Mouse (Mus musculus): ENCODE data around the gene Pigb. TPM values are rescaled to one million over a fixed set of nuclear protein-coding genes. Genes with fewer than 3 reads are reported as not detected.

Gene Pigb
- polyA plus RNA-seq (2017; shearing (Covaris generic)), result 17.5 TPM

DNA sequence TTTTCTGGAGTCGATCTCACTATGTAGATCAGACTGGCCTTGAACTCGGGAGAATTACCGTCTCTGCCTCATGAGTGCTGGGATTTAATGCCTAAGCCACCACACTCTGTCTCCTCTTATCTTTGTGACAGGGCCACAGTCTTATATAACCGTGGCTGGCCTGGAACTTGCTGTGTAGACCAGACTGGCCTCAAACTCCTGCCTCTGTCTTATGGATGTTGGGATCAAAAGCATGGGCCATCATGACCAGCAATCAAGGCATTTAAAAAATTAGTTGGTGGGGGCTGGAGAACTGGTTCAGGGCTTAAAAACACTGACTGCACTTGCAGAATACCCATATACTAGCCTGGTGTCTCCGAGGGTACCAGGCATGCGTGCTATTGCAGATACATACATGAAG lies at the start of gene Pigb:
Gene Pigb, minus strand, starts transcription at position 299 of the 400 bp plus-strand sequence.

DNA sequence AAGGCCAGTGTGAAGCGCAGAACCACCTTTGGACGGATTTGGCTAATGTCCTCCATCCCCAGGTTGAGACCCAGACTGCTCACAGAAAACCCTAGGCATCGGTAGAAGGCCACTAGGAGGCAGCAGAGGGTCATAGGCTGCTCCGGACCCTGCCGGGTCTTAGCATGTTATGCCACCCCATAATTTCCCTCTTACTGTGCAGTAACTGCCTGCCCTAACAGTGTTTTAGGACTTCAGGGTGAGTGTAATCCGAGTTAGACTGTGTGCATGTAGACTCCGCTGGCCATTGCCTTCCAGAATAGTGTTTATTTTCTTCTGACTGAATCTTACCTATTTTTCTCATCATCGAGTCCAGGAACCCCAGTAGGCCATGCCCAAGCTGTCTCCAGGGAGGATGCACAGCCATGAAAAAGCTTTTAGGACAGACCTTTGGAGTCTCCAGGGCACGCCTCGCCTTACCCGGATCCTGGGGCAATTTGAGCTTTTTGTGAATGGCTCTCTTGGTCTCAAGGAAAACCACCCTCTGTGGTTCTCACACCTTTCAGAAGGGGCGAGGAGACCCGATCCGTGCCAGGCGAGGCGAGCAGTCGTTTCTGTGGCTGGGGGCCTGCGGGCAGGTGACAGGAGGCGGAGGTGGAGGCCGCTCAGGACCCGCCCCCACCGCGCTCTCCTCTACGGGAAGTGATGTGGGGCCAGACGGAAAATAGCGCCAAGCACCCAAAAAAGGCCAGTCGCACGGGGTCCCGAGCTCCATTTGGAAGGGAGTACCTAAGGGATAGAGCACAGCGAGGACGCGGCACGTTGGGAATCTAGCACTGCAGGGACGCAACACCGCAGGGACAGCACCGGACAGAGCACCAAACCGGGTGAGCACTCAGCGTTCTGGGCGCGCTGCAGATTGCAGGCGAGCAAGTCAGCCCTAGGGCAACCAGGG lies 4.2 kb upstream of the Pigb start, which contains the start of gene Rab27a:
Gene Rab27a, plus strand, starts transcription at position 709 of the 934 bp plus-strand sequence.

GRCm38 (mm10) chr9:72985250-72986220 lies 54.6 kb downstream of the Pigb start, which contains the start of the genes Ccpg1os and Ccpg1:
Ccpg1os (minus strand) TSS chr9:72985382.
Ccpg1 (plus strand) TSS chr9:72985429.

GRCm38 (mm10) chr9:72958521-72959450 lies 81.4 kb downstream of the Pigb start, which contains the start of the genes Dyx1c1 and Gm44503:
Dyx1c1 (plus strand) TSS chr9:72958785.
Gm44503 (plus strand) TSS chr9:72958852.

Other genes with a start within 250 kb of the Pigb start
- gene Prtg, start 233.5 kb downstream of the Pigb start, polyA plus RNA-seq (2017; shearing (Covaris generic)), result 0.05 TPM
- gene Pygo1, start 114.7 kb downstream of the Pigb start, polyA plus RNA-seq (2017; shearing (Covaris generic)), result not detected
- 1.5 TPM for gene Dyx1c1, start 81.6 kb downstream of the Pigb start, polyA plus RNA-seq (2017; shearing (Covaris generic))
- not detected for gene Gm44503, start 81.5 kb downstream of the Pigb start, polyA plus RNA-seq (2017; shearing (Covaris generic))
- 3.2 TPM for gene Ccpg1os, start 55.0 kb downstream of the Pigb start, polyA plus RNA-seq (2017; shearing (Covaris generic))
- gene Ccpg1, start 54.9 kb downstream of the Pigb start, polyA plus RNA-seq (2017; shearing (Covaris generic)), result 105 TPM
- 51.1 TPM for gene Rab27a, start 4.5 kb upstream of the Pigb start, polyA plus RNA-seq (2017; shearing (Covaris generic))
- not detected for gene Khdc3, start 61.5 kb upstream of the Pigb start, polyA plus RNA-seq (2017; shearing (Covaris generic))
- gene Gm20509, start 62.1 kb upstream of the Pigb start, polyA plus RNA-seq (2017; shearing (Covaris generic)), result not detected
- 51.0 TPM for gene Rsl24d1, start 73.0 kb upstream of the Pigb start, polyA plus RNA-seq (2017; shearing (Covaris generic))

Measured in effector memory CD4-positive, alpha-beta T cell, adult 5 months (primary cell).